Mouse (Mus musculus): ENCODE results near the gene Hsd11b1.
"Not testable (repeated sequence)": the region's sequence is repeated elsewhere in the genome, so short reads cannot be mapped to it uniquely, and the experiment has no call there.

The Hsd11b1 gene

DNA sequence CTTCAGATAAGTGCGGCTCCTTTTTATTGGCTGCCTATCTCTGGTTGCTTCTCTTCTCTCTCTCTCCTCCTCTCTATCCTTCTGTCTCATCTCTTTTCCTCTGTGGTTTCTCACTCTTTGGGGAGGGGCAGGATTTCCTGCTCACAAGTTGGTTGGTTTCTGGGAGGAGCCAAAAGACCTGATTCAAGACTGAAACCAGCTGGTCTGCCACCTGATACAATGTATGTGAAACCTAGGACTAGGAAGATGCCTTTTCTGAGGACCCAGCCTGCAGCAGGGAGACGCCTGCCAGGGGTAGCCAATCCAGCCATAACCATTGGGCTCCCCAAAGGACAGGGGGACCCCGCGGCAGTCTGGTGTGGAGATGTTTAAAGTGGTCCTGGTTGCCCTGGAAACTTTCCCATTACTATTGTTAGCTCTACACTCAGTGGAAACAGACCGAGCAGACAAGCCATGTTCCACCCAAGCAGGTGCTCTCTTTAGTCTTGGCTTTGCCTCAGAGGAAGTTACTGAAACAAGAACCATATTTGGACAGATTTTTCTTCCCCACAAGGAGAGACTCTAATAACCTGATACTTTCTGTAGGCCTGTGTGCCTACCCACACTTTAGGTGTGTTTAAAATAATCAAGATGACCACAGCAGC, at the start of gene Hsd11b1:
TSS of gene Hsd11b1 (minus strand) at position 121 of the 644 bp plus-strand sequence.
- CTCF ChIA-PET = no interaction called here

DNA sequence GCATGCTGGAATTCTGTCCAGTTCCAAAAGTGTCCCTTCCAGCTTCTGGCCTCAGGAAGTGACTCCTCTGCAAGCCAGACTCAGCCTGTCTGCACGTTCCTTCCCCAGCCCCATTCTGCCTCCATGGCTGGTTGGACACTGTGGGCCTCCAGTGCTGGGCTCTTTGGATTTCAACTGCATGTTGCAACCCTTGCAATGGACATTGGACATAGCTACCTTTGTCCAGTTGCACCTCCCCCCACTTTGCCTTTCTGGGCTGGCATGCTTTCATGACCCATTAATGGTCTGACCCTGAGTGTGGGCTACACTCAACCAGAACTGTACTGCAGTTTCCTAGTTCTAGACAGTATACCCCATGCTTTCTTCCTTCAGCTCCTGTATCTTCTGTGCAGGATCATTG, 47.7 kb upstream of the Hsd11b1 start:
- CTCF ChIA-PET = no interaction called here

DNA sequence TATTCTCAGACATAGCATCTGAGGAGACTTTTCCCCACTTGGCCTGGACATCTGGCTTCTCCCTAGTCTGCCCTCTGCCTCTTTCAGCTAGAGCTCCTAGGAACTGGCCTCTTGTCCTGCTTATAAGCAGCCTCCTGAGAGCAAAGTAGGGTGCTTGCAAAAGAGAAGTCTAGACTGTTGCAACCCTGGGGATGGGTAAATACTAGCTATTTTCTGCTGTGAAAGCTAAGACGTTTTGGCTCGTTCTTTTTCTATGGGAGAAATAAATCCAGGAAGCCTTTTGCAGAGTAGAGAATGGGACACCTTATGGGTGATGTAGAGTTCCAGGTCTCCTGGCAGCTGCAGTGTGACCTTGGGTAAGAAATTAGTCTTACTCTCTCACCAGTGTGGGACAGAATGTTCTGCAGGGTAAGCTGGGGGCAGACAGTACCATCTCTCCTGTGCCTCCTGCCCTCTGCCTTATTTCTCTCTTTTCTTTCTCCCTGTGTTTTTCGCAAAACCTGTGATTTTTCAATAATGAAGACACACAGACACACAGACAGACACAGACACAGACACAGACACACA, 46.7 kb upstream of the Hsd11b1 start:
- CTCF ChIA-PET = interaction anchor here (0.6 kb wide), 1 partner anchor 209 kb away, joined by 7 read pairs; no protein-coding TSS in a partner anchor

DNA sequence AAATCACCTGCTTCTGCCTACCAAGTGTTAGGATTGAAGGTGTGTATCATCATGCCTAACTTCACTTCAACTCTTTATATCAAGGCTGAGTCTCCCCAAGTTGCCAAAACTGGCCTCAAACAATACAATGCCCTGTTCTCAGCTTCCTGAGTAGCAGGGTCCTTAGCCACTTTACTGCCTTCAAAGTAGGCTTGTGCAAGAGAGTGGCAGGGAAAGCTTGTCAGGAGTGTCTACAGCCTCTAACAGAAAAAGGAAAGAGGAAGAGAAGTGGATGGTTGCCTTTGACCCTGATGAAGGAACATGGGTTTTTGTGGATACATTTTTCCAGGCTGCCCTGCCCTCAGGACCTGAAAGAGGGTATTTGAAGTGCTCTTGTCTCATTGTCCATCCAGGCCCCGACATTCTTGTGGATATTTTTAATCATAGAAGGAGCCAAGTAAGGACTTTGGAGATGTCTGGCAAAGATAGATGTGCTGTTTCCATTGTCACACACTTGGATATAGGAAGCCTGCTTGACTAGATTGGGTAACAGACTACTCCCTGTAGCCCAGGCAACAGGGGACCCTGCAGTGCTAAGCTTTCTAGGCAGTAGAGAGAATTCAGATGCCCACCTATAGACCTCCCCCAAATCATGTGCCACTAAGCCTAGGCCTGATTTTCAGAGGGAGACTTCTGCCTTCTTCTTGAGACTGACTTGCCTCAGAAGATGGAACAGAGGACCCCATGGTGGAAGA, 46.1 kb upstream of the Hsd11b1 start:
- CTCF ChIA-PET = no interaction called here

DNA sequence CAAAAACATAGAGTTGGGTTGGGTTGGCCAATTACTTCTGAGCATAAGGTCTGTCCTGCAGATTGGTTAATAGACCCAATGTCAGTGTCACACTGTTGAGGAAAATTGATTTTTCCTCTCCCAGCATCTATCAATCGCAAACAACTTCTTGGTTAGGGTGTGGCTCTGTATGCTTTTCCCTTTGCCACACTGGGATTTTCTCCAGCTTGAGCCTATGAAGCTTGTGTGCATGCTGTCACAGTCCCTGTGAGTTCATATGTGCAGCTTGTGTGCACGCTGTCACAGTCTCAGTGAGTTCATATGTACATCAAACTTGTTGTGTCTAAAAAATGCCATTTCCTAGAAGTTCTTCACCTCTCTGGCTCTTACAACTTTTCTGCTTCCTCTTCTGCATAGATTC, 43.0 kb upstream of the Hsd11b1 start:
- CTCF ChIA-PET = no interaction called here

DNA sequence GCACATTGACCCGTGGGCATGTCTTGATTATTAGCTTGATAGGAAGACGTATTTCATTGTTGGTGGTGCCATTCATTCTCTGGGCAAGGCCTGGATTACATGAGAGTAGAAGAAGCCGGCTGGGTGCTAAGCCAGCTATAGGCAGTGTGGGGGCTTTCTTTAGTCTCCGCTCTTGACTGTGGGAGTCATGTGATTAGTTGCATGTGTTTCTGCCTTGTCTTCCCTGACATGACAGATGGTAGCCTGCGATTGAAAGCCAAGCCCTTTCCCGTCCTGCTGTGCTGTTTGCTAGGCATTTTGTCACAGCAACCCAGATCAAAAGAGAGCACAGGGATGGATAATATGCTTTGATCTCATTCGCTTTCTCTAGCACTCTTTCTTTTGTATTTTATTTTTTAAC, 41.5 kb upstream of the Hsd11b1 start:
- CTCF ChIA-PET = no interaction called here

DNA sequence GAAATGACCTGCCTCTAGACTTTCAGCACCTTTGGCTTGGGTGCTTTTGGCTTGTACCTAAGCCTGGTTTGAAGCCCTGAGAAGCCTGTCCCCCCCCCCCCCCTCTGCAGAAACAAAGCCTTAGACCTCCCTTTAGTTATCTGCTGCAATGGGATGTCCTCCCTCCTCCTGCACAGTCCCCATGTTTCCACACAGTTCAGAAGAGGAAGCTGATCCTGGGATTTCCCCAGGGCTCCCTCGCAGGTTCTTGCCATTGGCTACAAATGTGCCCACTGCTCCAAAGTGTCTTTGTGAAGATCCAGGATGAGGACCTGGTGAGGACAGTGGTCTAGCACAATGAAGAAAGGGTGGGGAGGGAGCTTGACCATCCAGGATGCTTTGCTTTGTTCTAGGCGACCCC, 39.2 kb upstream of the Hsd11b1 start:
- CTCF ChIA-PET = no interaction called here

DNA sequence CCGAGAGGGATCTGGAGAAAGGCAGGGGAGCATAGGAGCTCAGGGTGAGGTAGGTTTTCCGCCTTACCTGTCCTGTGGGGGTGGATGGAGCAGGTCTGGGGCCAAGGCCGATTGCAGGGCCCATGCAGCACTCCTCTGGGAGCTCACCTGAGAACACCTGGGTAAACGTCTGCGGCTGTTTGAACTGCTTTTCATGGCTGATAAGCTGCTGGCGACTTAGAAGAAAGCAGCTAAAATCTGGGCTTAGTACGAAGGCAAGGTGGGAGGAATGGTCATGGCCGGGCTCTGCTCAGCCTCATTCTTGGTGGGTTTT, 38.2 kb upstream of the Hsd11b1 start:
- CTCF ChIA-PET = no interaction called here

DNA sequence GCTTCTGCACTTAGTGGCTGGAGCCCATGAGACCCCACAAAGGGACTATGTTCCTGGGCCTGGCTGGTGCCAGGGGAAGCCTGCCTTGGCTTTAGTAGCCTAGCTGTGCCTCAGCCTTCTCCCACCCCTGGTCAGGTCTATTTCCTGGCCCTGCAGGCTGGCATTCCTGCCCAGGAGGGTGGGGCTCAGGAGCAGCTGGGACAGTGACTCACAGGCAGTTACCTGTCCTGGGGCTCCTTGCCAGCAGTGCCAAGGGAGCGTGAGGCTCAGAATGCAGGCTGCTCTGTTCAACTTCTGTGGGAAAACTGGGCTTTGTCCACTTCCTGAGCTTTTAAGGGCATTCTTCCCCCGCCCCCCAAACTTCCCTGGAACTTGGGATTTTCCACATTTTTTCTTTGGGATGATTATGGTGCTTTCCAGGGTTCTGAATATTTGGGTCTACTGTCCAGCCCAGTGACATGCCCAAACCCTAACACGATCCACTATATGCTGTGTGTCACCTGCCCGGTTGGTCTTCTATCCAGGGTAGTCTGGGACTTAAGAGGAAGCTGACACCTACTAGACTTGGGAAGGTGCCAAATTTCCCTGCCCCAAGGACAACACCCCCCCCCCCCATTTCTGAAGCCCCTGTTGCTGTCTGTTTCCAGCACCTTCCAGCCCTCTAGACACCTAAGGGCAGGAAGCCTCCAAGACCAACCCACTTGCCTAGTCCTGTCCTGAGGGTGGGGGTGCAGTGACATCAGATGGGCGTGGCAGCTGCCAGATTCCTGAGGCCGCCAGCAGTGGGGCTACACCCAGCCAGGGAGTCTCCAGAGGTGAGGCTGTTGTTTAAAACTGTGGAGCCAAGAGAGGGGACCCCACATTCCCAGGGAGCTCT, 37.6 kb upstream of the Hsd11b1 start:
- CTCF ChIA-PET = no interaction called here

DNA sequence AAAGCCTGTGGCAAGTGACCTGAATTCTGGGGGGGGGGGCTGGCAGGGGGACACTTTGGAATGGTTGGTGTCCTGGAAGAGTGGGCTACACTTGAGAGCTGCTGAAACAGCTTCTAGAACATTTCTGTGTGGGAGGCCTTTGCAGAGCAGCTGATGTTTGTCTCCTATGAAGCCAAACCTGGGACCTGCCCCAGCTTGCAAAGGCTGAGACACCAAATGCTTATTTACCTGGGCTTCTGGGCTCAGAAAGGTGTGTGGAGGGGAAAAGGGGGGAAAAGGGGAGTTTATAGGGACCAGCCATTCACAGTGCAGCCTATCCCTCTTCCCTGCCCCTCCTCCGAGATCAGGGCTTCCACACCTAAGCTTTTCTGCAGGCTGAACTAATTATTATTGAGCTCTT, 36.1 kb upstream of the Hsd11b1 start:
- CTCF ChIA-PET = no interaction called here

DNA sequence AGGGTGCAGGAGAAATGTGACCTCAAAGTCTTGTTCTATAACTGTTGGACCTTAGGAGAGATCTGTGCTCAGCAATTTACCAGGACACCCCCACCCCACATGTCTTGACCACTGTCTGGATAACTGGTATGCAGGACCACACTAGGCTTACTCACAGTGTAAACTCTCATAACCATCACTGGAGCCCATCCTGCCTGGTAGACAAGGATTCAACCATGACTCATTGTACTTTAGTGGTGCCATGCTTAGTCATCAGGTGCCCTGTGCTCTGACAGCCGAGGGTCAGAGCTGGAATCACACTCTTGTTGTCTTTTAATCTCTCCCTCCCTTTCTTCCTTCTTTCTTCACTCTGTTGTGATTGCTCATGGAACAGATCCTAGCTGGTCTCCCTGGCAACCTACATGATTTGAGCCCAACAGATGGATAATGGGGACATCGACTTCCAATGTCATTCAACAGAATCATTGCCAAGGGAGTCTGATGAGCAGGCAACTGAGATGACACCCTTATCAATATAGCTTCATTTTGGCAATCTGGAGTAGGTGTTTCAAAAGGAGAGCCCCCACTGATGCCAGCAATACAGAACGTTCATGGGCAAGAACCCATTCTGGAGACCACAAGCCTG, 34.4 kb upstream of the Hsd11b1 start:
- CTCF ChIA-PET = no interaction called here

DNA sequence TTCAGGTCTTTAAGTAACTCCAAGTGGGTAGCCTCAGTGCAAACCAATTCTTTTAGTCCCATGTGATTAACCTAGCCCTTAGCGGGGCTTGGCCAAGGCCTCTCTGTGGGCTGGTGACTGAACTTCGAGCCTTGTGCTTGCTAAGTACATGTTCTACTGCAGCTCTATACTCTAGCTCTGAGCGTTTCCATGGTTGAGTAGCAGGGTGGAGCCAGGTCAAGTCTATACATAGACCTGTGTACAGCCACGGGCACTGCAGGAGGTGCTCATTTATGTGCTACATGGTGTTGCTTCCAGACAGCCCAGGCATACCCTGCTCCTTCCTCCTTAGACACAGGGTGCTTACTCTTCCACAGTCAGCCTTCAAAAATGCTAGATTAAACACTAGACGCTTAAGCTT, 32.0 kb upstream of the Hsd11b1 start:
- CTCF ChIA-PET = no interaction called here

DNA sequence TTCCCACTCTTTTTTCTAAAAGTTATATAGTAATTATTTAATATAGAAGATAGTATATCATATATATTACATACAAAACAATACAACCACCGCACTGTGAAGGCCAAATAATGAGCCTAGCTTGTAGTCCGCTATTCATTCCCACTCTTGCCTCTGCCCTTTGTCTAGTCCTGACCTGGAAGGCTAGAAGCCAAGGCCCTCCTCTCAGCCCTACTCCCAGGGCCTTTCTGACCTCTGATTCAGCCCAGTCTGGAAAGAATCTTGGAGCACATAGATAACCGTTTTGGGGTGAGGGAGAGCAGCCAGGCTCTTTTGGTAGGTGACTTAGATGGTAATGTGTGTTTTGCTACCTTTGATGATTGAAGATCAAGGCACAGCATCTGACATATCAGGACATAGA, 30.1 kb upstream of the Hsd11b1 start:
- CTCF ChIA-PET = no interaction called here

DNA sequence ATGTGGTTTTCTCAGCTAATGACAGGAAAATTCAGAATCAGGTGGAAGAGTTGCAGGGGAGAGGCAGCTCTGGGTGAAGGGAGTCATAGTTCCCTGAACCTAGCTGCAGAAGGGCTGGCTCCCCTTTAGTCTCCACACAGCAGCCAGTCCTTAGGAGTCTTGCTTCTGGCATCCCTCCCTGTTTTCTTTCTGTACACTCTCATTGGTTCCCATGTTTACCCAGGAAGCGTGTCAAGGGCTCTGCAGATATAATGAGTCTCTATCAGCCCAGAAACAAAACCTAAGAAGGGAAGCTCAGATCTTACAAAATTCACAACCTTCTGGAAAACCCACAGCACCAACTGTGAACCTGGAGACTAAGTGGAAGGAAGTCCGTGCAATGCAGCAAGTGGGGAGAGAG, 29.2 kb upstream of the Hsd11b1 start:
- CTCF ChIA-PET = no interaction called here

DNA sequence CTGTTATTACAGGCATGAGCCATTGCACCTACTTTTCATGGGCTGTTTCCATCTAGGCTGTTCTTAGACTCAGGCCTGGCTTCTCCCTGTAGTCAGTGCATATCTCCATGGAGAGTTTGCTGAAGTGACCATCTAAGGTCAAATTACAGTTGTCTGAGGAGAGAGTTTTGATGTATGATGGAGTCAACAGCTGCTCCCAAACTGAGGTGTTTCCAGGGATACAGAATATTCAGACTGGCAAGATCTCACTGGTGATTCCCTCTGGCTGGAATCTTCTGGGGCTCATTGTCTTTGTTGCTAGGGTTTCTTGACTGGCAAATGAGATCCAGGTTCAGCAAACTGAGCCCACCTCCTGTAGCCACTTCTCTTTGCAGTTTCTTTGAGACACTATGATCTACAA, 26.8 kb upstream of the Hsd11b1 start:
- CTCF ChIA-PET = no interaction called here

DNA sequence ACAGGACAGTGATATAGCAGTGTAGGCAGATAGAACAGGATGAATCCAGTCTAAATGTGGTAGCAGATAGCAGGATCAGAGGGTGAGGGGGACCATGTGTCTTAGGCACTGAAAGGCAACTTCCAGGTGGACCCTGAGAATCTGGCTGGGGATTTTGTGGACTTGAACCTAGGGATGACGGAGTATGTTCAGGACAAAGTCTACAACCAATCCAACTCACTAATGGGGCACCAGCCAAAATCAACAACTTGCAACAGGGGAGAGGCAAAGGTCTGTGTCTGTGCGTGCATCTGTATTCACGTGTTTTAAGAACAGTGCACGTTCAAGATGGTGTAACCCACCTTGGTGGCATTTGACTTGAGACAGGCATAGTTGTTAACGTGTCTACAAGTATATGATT, 26.0 kb upstream of the Hsd11b1 start:
- CTCF ChIA-PET = no interaction called here

DNA sequence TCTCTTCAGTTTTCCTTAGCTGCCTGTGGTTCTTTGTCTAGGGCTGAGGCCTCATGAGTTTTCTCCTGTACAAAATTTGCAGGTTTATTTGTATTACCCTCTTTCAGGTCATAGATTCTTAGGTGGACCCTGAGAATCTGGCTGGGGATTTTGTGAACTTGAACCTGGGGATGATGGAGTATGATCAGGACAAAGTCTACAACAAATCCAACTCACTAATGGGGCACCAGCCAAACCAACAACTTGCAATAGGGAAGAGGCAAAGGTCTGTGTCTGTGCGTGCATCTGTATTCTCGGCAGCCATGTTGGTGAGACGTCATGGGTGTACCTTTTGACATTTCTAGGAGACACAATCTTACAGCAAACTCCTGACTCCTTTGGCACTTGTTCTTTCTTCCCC, 25.2 kb upstream of the Hsd11b1 start:
- CTCF ChIA-PET = no interaction called here

DNA sequence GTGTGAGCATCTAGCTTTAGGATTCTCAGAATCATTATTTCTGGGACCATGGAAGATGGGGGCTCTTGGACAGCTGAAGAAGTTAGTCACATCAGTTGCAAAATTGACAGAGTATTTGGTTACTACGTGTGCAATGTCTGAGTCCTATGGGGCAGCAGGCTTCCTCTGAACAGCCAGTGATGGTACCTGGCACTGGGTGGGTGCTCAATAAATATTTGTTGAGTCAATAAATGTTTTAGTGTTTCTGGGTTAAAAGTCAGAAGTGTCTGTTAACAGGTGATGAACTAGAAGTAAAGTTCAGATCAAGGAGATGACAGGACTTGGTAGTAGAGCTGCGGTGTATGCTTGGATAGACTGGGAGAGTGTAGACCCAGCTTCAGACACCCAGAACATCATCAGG, 23.7 kb upstream of the Hsd11b1 start:
- CTCF ChIA-PET = no interaction called here

DNA sequence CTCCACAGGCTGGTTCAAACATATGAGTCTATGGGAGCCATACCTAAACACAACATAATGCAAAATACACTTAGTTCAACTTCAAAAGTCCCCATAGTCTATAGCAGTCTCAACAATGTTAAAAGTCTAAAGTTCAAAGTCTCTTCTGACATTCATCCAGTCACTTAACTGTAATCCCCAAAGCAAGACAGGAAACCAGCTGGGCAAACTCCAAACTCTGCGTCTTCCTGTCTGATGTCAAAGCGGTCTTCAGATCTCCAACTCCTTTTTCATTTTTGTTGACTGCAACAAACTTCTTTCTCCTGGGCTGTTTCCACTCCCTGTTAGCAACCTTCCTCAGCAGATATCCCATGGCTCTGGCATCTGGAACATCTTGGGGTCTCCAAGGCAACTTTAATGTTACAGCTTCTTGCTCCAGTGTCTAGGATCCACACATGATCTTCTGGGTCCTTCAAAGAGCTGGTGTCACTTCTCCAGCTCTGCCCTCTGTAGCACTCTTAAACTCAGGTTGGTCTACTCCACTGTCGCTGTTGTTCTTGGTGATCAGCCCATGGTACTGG, 22.0 kb upstream of the Hsd11b1 start:
- CTCF ChIA-PET = not testable (repeated sequence)

DNA sequence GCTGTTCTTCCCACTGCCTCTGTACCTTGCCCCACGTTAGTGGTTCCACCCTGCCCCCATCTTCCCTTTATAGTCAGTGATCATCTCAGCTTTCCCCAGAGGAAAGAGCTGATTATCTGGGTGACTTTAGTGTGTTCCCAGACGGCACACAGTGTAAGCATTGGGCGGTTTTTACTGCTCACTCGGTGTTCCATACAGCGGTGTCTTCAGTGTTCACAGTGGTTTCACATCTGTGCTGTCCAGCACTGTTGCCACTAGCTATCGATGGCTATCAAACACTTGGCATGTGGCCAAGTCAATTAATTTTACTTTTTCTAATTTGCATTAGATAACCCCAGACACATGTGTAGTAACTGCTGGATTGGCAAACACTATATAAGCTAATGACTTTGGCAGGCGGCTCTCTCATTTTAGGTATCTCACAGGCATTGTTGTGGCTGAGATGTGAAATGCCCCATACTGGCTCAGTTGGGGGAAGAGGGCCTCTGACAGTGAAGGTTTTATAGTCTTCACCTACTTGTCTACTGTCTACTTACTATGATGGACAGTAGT, 20.4 kb upstream of the Hsd11b1 start:
- CTCF ChIA-PET = no interaction called here

DNA sequence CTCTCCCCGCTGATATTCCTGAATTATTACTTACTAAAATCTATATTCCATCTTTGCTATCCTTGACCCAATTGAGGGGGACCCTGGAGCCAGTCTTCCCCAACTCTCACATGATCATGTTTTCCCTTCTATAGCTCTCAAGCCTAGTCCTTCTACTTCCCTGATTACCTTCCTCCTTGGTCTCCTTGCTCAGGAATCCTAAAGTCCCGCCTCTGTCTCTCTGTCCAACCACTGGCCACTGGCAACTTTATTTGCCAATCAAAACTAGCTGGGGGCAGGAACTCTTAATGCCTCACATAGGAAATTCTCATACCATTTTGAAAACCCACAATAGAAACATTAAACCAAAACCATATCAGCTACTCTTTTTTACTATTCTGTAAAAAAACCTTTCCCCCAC, 17.5 kb upstream of the Hsd11b1 start:
- CTCF ChIA-PET = no interaction called here

DNA sequence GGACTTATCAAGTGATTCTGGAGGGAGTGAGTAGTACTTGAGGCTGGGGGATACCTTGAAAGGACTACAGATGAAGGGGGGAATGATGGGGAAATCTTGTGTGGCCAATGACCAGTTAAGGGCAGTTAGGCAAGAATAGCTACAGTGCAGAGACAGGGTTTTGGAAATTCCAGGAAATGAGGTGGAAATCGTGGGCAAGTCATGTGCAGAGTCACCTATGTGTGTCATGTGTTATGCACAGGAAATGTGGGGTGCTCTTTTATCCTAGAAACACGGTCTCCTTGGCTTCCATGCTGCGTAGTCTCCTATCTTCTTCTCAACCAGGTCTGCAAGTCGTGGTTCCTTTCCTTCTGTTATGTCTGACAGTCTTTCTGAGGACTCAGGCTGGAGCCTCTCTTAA, 15.6 kb upstream of the Hsd11b1 start:
- CTCF ChIA-PET = no interaction called here

Data from spleen, embryonic (tissue).